Mouse (Mus musculus) CH12.LX (cell line): ENCODE data around the gene Nhp2. TPM values are rescaled to one million over a fixed set of nuclear protein-coding genes. Genes with fewer than 3 reads are reported as not detected.

ENCODE experiments used
- DNase-seq: peaks from one replicate; pipeline ENCODE4 v3.0.0-alpha.2; 2013; ENCODE audit errors: extremely low read depth
- H3K27ac ChIP-seq: 2 replicates; pipeline ENCODE4 v1.5.1; 2012; ENCODE audit warnings: low read depth, mild to moderate bottlenecking, control low read depth, moderate library complexity; ENCODE audit not compliant: insufficient read depth
- H3K27me3 ChIP-seq: replicated peaks from 2 replicates; pipeline ENCODE3; 2012; ENCODE audit warnings: inconsistent platforms
- H3K36me3 ChIP-seq, 2 experiments: replicated peaks in 1 of 2; 2 replicates each; pipeline versions ENCODE3 to v1.6.1; 2012; ENCODE audit warnings: inconsistent platforms in 1 of 2, low read length in 1 of 2, mild to moderate bottlenecking in 1 of 2, mixed read lengths in 1 of 2, moderate library complexity in 1 of 2; ENCODE audit not compliant: control insufficient read depth in 1 of 2, insufficient read depth in 1 of 2
- H3K4me1 ChIP-seq, 2 experiments: 2 replicates each; pipeline ENCODE4 v1.6.1; 2012; ENCODE audit warnings: inconsistent platforms in 1 of 2, moderate library complexity in 1 of 2; ENCODE audit not compliant: insufficient read depth in 2 of 2, control insufficient read depth in 1 of 2
- H3K4me2 ChIP-seq: 2 replicates; pipeline ENCODE4 v1.6.1; 2012; ENCODE audit warnings: low read depth, mild to moderate bottlenecking, control low read depth; ENCODE audit not compliant: poor library complexity, insufficient read depth, severe bottlenecking
- H3K4me3 ChIP-seq, 3 experiments: fragments of 150-350 bp in 1 of 3; sonication (generic) in 1 of 3; replicated peaks in 1 of 3; 2 replicates each; pipeline versions ENCODE3 to v1.5.1; 2011 to 2012; ENCODE audit warnings: low read depth in 2 of 3, low read length in 2 of 3, mild to moderate bottlenecking in 2 of 3, moderate library complexity in 2 of 3, control low read depth in 1 of 3, improper control_type of control experiment in 1 of 3, inconsistent platforms in 1 of 3, mixed read lengths in 1 of 3; ENCODE audit not compliant: poor library complexity in 1 of 3
- H3K79me2 ChIP-seq: replicated peaks from 2 replicates; pipeline ENCODE4 v1.6.1; 2012; ENCODE audit warnings: mild to moderate bottlenecking, moderate library complexity; ENCODE audit not compliant: control insufficient read depth, poor library complexity, insufficient read depth, severe bottlenecking; ENCODE audit errors: extremely low read depth
- H3K9ac ChIP-seq: 2 replicates; pipeline ENCODE4 v1.6.1; 2012; ENCODE audit warnings: low read depth, mild to moderate bottlenecking, control low read depth, moderate library complexity; ENCODE audit not compliant: insufficient read depth
- H3K9me3 ChIP-seq: replicated peaks from 2 replicates; pipeline ENCODE3; 2012; ENCODE audit warnings: low read length, inconsistent platforms, mixed read lengths
- BHLHE40 ChIP-seq: IDR thresholded peaks from 2 replicates; pipeline ENCODE4 v1.6.1; 2011; ENCODE audit warnings: mild to moderate bottlenecking, low read depth, low read length, improper control_type of control experiment
- CTCF ChIP-seq, 2 experiments: IDR thresholded peaks in 1 of 2; conservative IDR thresholded peaks in 1 of 2; 2 replicates each; pipeline ENCODE4 v1.5.1; 2011 to 2012; ENCODE audit warnings: low read depth in 2 of 2, low read length in 2 of 2, improper control_type of control experiment in 1 of 2, inconsistent platforms in 1 of 2, mild to moderate bottlenecking in 1 of 2, moderate library complexity in 1 of 2
- IRF4 ChIP-seq: IDR thresholded peaks from 2 replicates; pipeline ENCODE4 v1.6.1; 2014; ENCODE audit warnings: low read depth, mild to moderate bottlenecking, inconsistent platforms, low read length, improper control_type of control experiment
- JUND ChIP-seq: conservative IDR thresholded peaks from 2 replicates; pipeline ENCODE4 v1.6.1; 2011; ENCODE audit warnings: low read depth, low read length, improper control_type of control experiment
- KAT2A ChIP-seq: IDR thresholded peaks from 2 replicates; pipeline ENCODE4 v1.6.1; 2012; ENCODE audit warnings: low read length, improper control_type of control experiment, inconsistent platforms; ENCODE audit not compliant: insufficient replicate concordance
- MAZ ChIP-seq: IDR thresholded peaks from 2 replicates; pipeline ENCODE4 v1.6.1; 2012; ENCODE audit warnings: low read depth, mild to moderate bottlenecking, inconsistent platforms, low read length, improper control_type of control experiment, moderate library complexity
- MEF2A ChIP-seq: IDR thresholded peaks from 2 replicates; pipeline ENCODE4 v1.6.1; 2014; ENCODE audit warnings: low read depth, mild to moderate bottlenecking, inconsistent platforms, low read length, improper control_type of control experiment, borderline replicate concordance
- MXI1 ChIP-seq: IDR thresholded peaks from 2 replicates; pipeline ENCODE4 v1.6.1; 2011; ENCODE audit warnings: mild to moderate bottlenecking, low read depth, low read length, improper control_type of control experiment
- NELFE ChIP-seq: IDR thresholded peaks from 2 replicates; pipeline ENCODE4 v1.6.1; 2011; ENCODE audit warnings: low read depth, low read length, improper control_type of control experiment
- NRF1 ChIP-seq: IDR thresholded peaks from 2 replicates; pipeline ENCODE4 v1.6.1; 2014; ENCODE audit warnings: low read depth, mild to moderate bottlenecking, inconsistent platforms, low read length, improper control_type of control experiment, moderate library complexity
- POLR2A ChIP-seq: IDR thresholded peaks from 2 replicates; pipeline ENCODE4 v1.6.1; 2011; ENCODE audit warnings: low read depth, mild to moderate bottlenecking, improper control_type of control experiment, low read length
- RAD21 ChIP-seq: IDR thresholded peaks from 2 replicates; pipeline ENCODE4 v1.6.1; 2011; ENCODE audit warnings: low read depth, mild to moderate bottlenecking, low read length, improper control_type of control experiment, moderate library complexity
- SMC3 ChIP-seq: IDR thresholded peaks from 2 replicates; pipeline ENCODE4 v1.6.1; 2011; ENCODE audit warnings: low read depth, low read length, improper control_type of control experiment
- TBP ChIP-seq: conservative IDR thresholded peaks from 2 replicates; pipeline ENCODE4 v1.6.1; 2011; ENCODE audit warnings: low read depth, low read length, improper control_type of control experiment
- USF2 ChIP-seq: conservative IDR thresholded peaks from 2 replicates; pipeline ENCODE4 v1.6.1; 2011; ENCODE audit warnings: low read depth, low read length, improper control_type of control experiment
- ZKSCAN1 ChIP-seq: IDR thresholded peaks from 2 replicates; pipeline ENCODE4 v1.6.1; 2012; ENCODE audit warnings: low read depth, inconsistent platforms, low read length, improper control_type of control experiment, borderline replicate concordance
- dilution Hi-C: fragments of 300-500 bp; cut with MboI; formaldehyde crosslinking; loops from 2 replicates; pipeline ENCODE4 v1.14.3; 2020; ENCODE audit warnings: low sequenced_read_pairs; ENCODE audit not compliant: extremely low pct_unique_long_range_greater_than_20kb, extremely low pct_ligation_motif_present
- in situ Hi-C: fragments of 300-500 bp; cut with MboI; formaldehyde crosslinking; loops from 3 replicates; pipeline ENCODE4 v1.14.3; 2019; ENCODE audit warnings: low sequenced_read_pairs, low pct_ligation_motif_present, low pct_unique_long_range_greater_than_20kb, mixed read lengths
- polyA plus RNA-seq: library from polyadenylated mRNA; unstranded; fragments of >175 nt; gene quantifications from 2 replicates; pipeline ENCODE4 v1.2.1, GENCODE M21; 2012; ENCODE audit warnings: low read depth; ENCODE audit not compliant: insufficient read length
- total RNA-seq, 2 experiments: library from RNA; depleted of rRNA; stranded (reverse); fragments of 300-350 nt in 1 of 2; fragments of >200 nt in 1 of 2; gene quantifications; 2 replicates each; pipeline ENCODE4 v1.2.3; 2012 to 2014

Gene Nhp2
- total and polyA plus RNA-seq, 3 experiments: 489 to 847 (median 722) TPM

GRCm38 (mm10) chr11:51579024-51579423 is 40.5 kb upstream of the Nhp2 start:
- dilution Hi-C loops: no loop called here
- Histone ChIP-seq H3K9me3 (no peaks in the 10 kb centered on the region), H3K27ac (no peak overlapping the region), H3K36me3 (no peaks in the 10 kb centered on the region), H3K79me2 (no peaks in the 10 kb centered on the region), H3K27me3 (peaks cover 19% of the 10 kb centered on the region), H3K9ac (no peak overlapping the region), H3K4me3 (no peak overlapping the region), H3K4me2 (no peak overlapping the region), H3K4me1 (peaks cover 22 to 47% of the 10 kb centered on the region in 2 experiments)
- in situ Hi-C loops: no loop called here
- TF ChIP-seq ZKSCAN1 (no peak), MAZ (no peak), TBP (no peak), POLR2A (no peak), NRF1 (no peak), MXI1 (no peak)
- no peak for DNase-seq

- Histone ChIP-seq H3K9me3 (no peaks in the 10 kb centered on the region), H3K4me1 (peaks cover 20 to 58% of the 10 kb centered on the region in 2 experiments), H3K27me3 (no peaks in the 10 kb centered on the region), H3K27ac (no peak overlapping the region), H3K4me2 (no peak overlapping the region), H3K9ac (no peak overlapping the region), H3K4me3 (no peak overlapping the region), H3K79me2 (no peaks in the 10 kb centered on the region), H3K36me3 (peaks cover 12 to 23% of the 10 kb centered on the region in 2 experiments)
- DNase-seq: peak; percentile 84
- in situ Hi-C loops: loop anchor here (5.0 kb wide), 1 partner anchor 40 kb away; no protein-coding TSS in a partner anchor
- TF ChIP-seq NRF1 (no peak), IRF4 (peak; percentile 36; the same call in 1 of the 2 replicates), RAD21 (peak; percentile 91), BHLHE40 (0 out of 2 replicates have a peak, but pooled peaks have one; percentile 6), SMC3 (peak; percentile 84), JUND (no peak), CTCF (conservative IDR thresholded peaks at IDR 0.05 in 1 of 2, IDR thresholded peaks at IDR 0.05 in 1 of 2; ENCODE audit: low read depth in 2 of 2, low read length in 2 of 2) (peak; percentile 33 to 96), MEF2A (0 out of 2 replicates have a peak, but pooled peaks have one; percentile 44)
- dilution Hi-C loops: no loop called here
These were observed 36.8 kb upstream of the Nhp2 start for GRCm38 (mm10) chr11:51582713-51583112.

- dilution Hi-C loops: no loop called here
- Histone ChIP-seq H3K9ac (peak overlapping the region; percentile 49), H3K4me2 (peak overlapping the region; percentile 63), H3K27ac (peak overlapping the region; percentile 25), H3K9me3 (no peaks in the 10 kb centered on the region), H3K79me2 (no peaks in the 10 kb centered on the region), H3K4me3 (peak overlapping the region; percentile 73 to 85 (median 79))
- TF ChIP-seq POLR2A (no peak), KAT2A (0 out of 2 replicates have a peak, but pooled peaks have one; percentile 31), TBP (no peak; the same call in 1 of the 2 replicates), USF2 (no peak), NELFE (no peak), SMC3 (no peak)
- TF ChIP-seq, all 38 proteins: peak for 1
- in situ Hi-C loops: loop anchor here (5.0 kb wide), 1 partner anchor 42 kb away; no protein-coding TSS in a partner anchor
- no peak for DNase-seq
- Histone ChIP-seq H3K36me3 (peaks cover 17 to 35% of the 10 kb centered on the region in 2 experiments), H3K4me1 (peaks cover 13 to 47% of the 10 kb centered on the region in 2 experiments), H3K27me3 (no peaks in the 10 kb centered on the region)
These were observed 35.5 kb upstream of the Nhp2 start for GRCm38 (mm10) chr11:51584057-51584430.
